In genomic region chr4:125149460-125149859, GRCm38 (mm10) we compare ENCODE assay signal across 23 mouse cellular contexts. TPM values are rescaled to one million over a fixed set of nuclear protein-coding genes. Genes with fewer than 3 reads are reported as not detected.
"Had no signal": no experiment of that assay in that cellular context is flagged by ENCODE, and none has a peak within 500 bp of the region (broad histone marks: within the 10 kb centered on the region; RNA-seq: fewer than 3 reads in every experiment).

No protein-coding gene starts in this region.

- H3K4me1 ChIP-seq: liver, embryonic 12.5 days; liver, embryonic 15.5 days; lung, embryonic 15.5 days; stomach, embryonic 15.5 days had no signal

- H3K9ac ChIP-seq: liver, embryonic 12.5 days; liver, embryonic 15.5 days; lung, embryonic 15.5 days; midbrain, embryonic 13.5 days; neural tube, embryonic 13.5 days; stomach, embryonic 15.5 days had no signal

- H3K9me3 ChIP-seq: liver, embryonic 12.5 days; liver, embryonic 15.5 days; lung, embryonic 15.5 days; midbrain, embryonic 13.5 days; neural tube, embryonic 13.5 days; stomach, embryonic 15.5 days had no signal

- H3K4me3 ChIP-seq: liver, embryonic 12.5 days; liver, embryonic 15.5 days; lung, embryonic 15.5 days; megakaryocyte, embryonic 14.5 days; midbrain, embryonic 10.5 days; midbrain, embryonic 13.5 days; myocyte; neural tube, embryonic 13.5 days; stomach, embryonic 15.5 days had no signal

- ATAC-seq: liver, embryonic 12.5 days; midbrain, embryonic 13.5 days; midbrain, embryonic 16.5 days had no signal

- H3K27me3 ChIP-seq: liver, embryonic 15.5 days; lung, embryonic 15.5 days had no signal

- H3K36me3 ChIP-seq: liver, embryonic 12.5 days; liver, embryonic 15.5 days; lung, embryonic 15.5 days; midbrain, embryonic 10.5 days; midbrain, embryonic 13.5 days; neural tube, embryonic 13.5 days; stomach, embryonic 15.5 days had no signal

- H3K27ac ChIP-seq: kidney, postnatal 0 days; liver, embryonic 12.5 days; liver, embryonic 15.5 days; lung, embryonic 15.5 days; midbrain, embryonic 10.5 days; midbrain, embryonic 13.5 days; neural tube, embryonic 13.5 days; stomach, embryonic 15.5 days had no signal

- H3K4me2 ChIP-seq: liver, embryonic 12.5 days; liver, embryonic 15.5 days; lung, embryonic 15.5 days; midbrain, embryonic 13.5 days; neural tube, embryonic 13.5 days; stomach, embryonic 15.5 days had no signal

- DNase-seq: kidney, adult 18-20 months; kidney, postnatal 4 days; liver; lung, adult 18-20 months; lung, postnatal 10 days; lung, postnatal 36 days; retina, postnatal 1 day; right cerebral cortex, postnatal 25 days; spleen, adult 18-20 months; thymus, adult 2 months; thymus, postnatal 14 days; thymus, postnatal 4 days had no signal

RNA-seq across cellular contexts. Expression of gene Zc3h12a, which starts 21.8 kb away (rescaled TPM):
- polyA plus RNA-seq: midbrain, embryonic 16.5 days had no signal
